Mouse (Mus musculus) liver, embryonic 18 days (tissue): ENCODE results near the gene Mrpl21. TPM values are rescaled to one million over a fixed set of nuclear protein-coding genes. Genes with fewer than 3 reads are reported as not detected.

Source experiments
- polyA plus RNA-seq: library from polyadenylated mRNA; depleted of rRNA; stranded (reverse); fragments of >200 nt; gene quantifications from 2 replicates; pipeline ENCODE4 v1.2.3, GENCODE M21; 2012; rRNA removed

Gene Mrpl21
- 26.6 and 27.0 TPM in 2 replicates for polyA plus RNA-seq

GRCm38 (mm10) chr19:3282572-3283467 lies at the start of gene Mrpl21, which contains the start of gene Ighmbp2:
Gene Mrpl21 (plus strand): TSS chr19:3282901.
Gene Ighmbp2 (minus strand): TSS chr19:3283017.

GRCm38 (mm10) chr19:3322261-3322969 lies 39.7 kb downstream of the Mrpl21 start, which contains the start of gene Cpt1a:
Gene Cpt1a (plus strand): TSS chr19:3322334.

Other genes starting within 250 kb of the Mrpl21 start
- 1.5 and 1.7 TPM in 2 replicates for gene Ighmbp2, start 116 bp downstream of the Mrpl21 start, polyA plus RNA-seq
- 38.0 and 40.9 TPM in 2 replicates for gene Cpt1a, start 39.4 kb downstream of the Mrpl21 start, polyA plus RNA-seq
- 0.19 and 0.22 TPM in 2 replicates for gene Tesmin, start 106.0 kb downstream of the Mrpl21 start, polyA plus RNA-seq
- gene Gal, start 131.6 kb downstream of the Mrpl21 start, polyA plus RNA-seq: 0.06 and 0.14 TPM in 2 replicates